Mouse (Mus musculus): ENCODE measurements around the gene Tgm2. TPM values are rescaled to one million over a fixed set of nuclear protein-coding genes. Genes with fewer than 3 reads are reported as not detected.

Gene Tgm2
- polyA plus RNA-seq, 2 experiments = 34.6 to 41.9 TPM

GRCm38 (mm10) chr2:158101768-158102167, 44.5 kb downstream of the Tgm2 start:
- Histone ChIP-seq H3K9me3 (ENCODE audit: control insufficient read depth, low read length) (no peaks in the 10 kb centered on the region), H3K4me1 (replicated peaks; ENCODE audit: control insufficient read depth in 2 of 2, insufficient read depth in 2 of 2, low read length in 1 of 2) (peaks cover 0 to 5% of the 10 kb centered on the region in 2 experiments; a peak in 3 of 4 replicates), H3K4me3 (ENCODE audit: insufficient read depth in 1 of 2, low read depth in 2 of 2, low read length in 2 of 2) (no peak overlapping the region), H3K9ac (replicated peaks) (no peak overlapping the region), H3K27ac (no peak overlapping the region), H3K4me2 (ENCODE audit: low read depth) (no peak overlapping the region), H3K36me3 (replicated peaks; ENCODE audit: control insufficient read depth, insufficient read depth, low read depth) (no peaks in the 10 kb centered on the region), H3K27me3 (ENCODE audit: control insufficient read depth, insufficient read depth, low read length) (no peaks in the 10 kb centered on the region)
- TF ChIP-seq CTCF (IDR thresholded peaks at IDR 0.05; ENCODE audit: low read depth) (no peak), EP300 (IDR thresholded peaks at IDR 0.05; ENCODE audit: low read depth) (no peak)
- WGBS (ENCODE audit: insufficient replicate concordance) = 54% methylated on average over 5 of the region's 5 CpGs
- ATAC-seq (ENCODE audit: insufficient read depth) (no peak), DNase-seq (ENCODE audit: low read depth in 3 of 3, low spot score in 3 of 3) (no peak)

- DNase-seq (ENCODE audit: low read depth in 3 of 3, low spot score in 3 of 3) (no peak), ATAC-seq (ENCODE audit: insufficient read depth) (no peak)
- Histone ChIP-seq H3K4me1 (replicated peaks; ENCODE audit: control insufficient read depth in 2 of 2, insufficient read depth in 2 of 2, low read length in 1 of 2) (peaks cover 0 to 2% of the 10 kb centered on the region in 2 experiments; a peak in 1 of 4 replicates), H3K4me3 (ENCODE audit: insufficient read depth in 1 of 2, low read depth in 2 of 2, low read length in 2 of 2) (no peak overlapping the region), H3K36me3 (replicated peaks; ENCODE audit: control insufficient read depth, insufficient read depth, low read depth) (no peaks in the 10 kb centered on the region), H3K27me3 (ENCODE audit: control insufficient read depth, insufficient read depth, low read length) (no peaks in the 10 kb centered on the region), H3K9ac (replicated peaks) (no peak overlapping the region), H3K9me3 (ENCODE audit: control insufficient read depth, low read length) (no peaks in the 10 kb centered on the region), H3K27ac (no peak overlapping the region), H3K4me2 (ENCODE audit: low read depth) (no peak overlapping the region)
- TF ChIP-seq CTCF (IDR thresholded peaks at IDR 0.05; ENCODE audit: low read depth) = no peak
- TF ChIP-seq EP300 (IDR thresholded peaks at IDR 0.05; ENCODE audit: low read depth) = no peak
- WGBS (ENCODE audit: insufficient replicate concordance) = 64% methylated on average over 3 of the region's 3 CpGs
Observed at GRCm38 (mm10) chr2:158099537-158099936, 46.7 kb downstream of the Tgm2 start.

- Histone ChIP-seq H3K4me3 (ENCODE audit: insufficient read depth in 1 of 2, low read depth in 2 of 2, low read length in 2 of 2) (no peak overlapping the region), H3K9ac (replicated peaks) (no peak overlapping the region), H3K27me3 (ENCODE audit: control insufficient read depth, insufficient read depth, low read length) (no peaks in the 10 kb centered on the region), H3K4me2 (ENCODE audit: low read depth) (no peak overlapping the region), H3K9me3 (ENCODE audit: control insufficient read depth, low read length) (no peaks in the 10 kb centered on the region), H3K4me1 (replicated peaks; ENCODE audit: control insufficient read depth in 2 of 2, insufficient read depth in 2 of 2, low read length in 1 of 2) (peaks cover 0 to 2% of the 10 kb centered on the region in 2 experiments; a peak in 1 of 4 replicates), H3K36me3 (replicated peaks; ENCODE audit: control insufficient read depth, insufficient read depth, low read depth) (no peaks in the 10 kb centered on the region), H3K27ac (no peak overlapping the region)
- ATAC-seq (ENCODE audit: insufficient read depth) (no peak), DNase-seq (ENCODE audit: low read depth in 3 of 3, low spot score in 3 of 3) (no peak)
- WGBS (ENCODE audit: insufficient replicate concordance) = 68% methylated on average over 5 of the region's 5 CpGs
- TF ChIP-seq CTCF (IDR thresholded peaks at IDR 0.05; ENCODE audit: low read depth) (no peak), EP300 (IDR thresholded peaks at IDR 0.05; ENCODE audit: low read depth) (no peak)
Observed at GRCm38 (mm10) chr2:158098730-158099129, 47.5 kb downstream of the Tgm2 start.

- Histone ChIP-seq H3K4me2 (ENCODE audit: low read depth) (no peak overlapping the region), H3K27me3 (ENCODE audit: control insufficient read depth, insufficient read depth, low read length) (no peaks in the 10 kb centered on the region), H3K27ac (no peak overlapping the region), H3K4me1 (replicated peaks; ENCODE audit: control insufficient read depth in 2 of 2, insufficient read depth in 2 of 2, low read length in 1 of 2) (peaks cover 0 to 5% of the 10 kb centered on the region in 2 experiments; a peak in 1 of 4 replicates), H3K9me3 (ENCODE audit: control insufficient read depth, low read length) (no peaks in the 10 kb centered on the region), H3K9ac (replicated peaks) (no peak overlapping the region), H3K4me3 (ENCODE audit: insufficient read depth in 1 of 2, low read depth in 2 of 2, low read length in 2 of 2) (no peak overlapping the region), H3K36me3 (replicated peaks; ENCODE audit: control insufficient read depth, insufficient read depth, low read depth) (no peaks in the 10 kb centered on the region)
- WGBS (ENCODE audit: insufficient replicate concordance) = 65% methylated on average over 5 of the region's 5 CpGs
- TF ChIP-seq EP300 (IDR thresholded peaks at IDR 0.05; ENCODE audit: low read depth) (no peak), CTCF (IDR thresholded peaks at IDR 0.05; ENCODE audit: low read depth) (no peak)
- DNase-seq (ENCODE audit: low read depth in 3 of 3, low spot score in 3 of 3) = no peak
- no peak for ATAC-seq (ENCODE audit: insufficient read depth)
Observed at GRCm38 (mm10) chr2:158097071-158097470, 49.2 kb downstream of the Tgm2 start.

GRCm38 (mm10) chr2:158094846-158095245, 51.4 kb downstream of the Tgm2 start:
- ATAC-seq (ENCODE audit: insufficient read depth) (no peak), DNase-seq (ENCODE audit: low read depth in 3 of 3, low spot score in 3 of 3) (no peak)
- Histone ChIP-seq H3K27ac (no peak overlapping the region), H3K4me3 (ENCODE audit: insufficient read depth in 1 of 2, low read depth in 2 of 2, low read length in 2 of 2) (no peak overlapping the region), H3K9me3 (ENCODE audit: control insufficient read depth, low read length) (no peaks in the 10 kb centered on the region), H3K9ac (replicated peaks) (no peak overlapping the region), H3K27me3 (ENCODE audit: control insufficient read depth, insufficient read depth, low read length) (no peaks in the 10 kb centered on the region), H3K4me1 (replicated peaks; ENCODE audit: control insufficient read depth in 2 of 2, insufficient read depth in 2 of 2, low read length in 1 of 2) (peaks cover 0 to 5% of the 10 kb centered on the region in 2 experiments; a peak in 1 of 4 replicates), H3K4me2 (ENCODE audit: low read depth) (no peak overlapping the region), H3K36me3 (replicated peaks; ENCODE audit: control insufficient read depth, insufficient read depth, low read depth) (no peaks in the 10 kb centered on the region)
- WGBS (ENCODE audit: insufficient replicate concordance) = 71% methylated on average over 5 of the region's 5 CpGs
- no peak for TF ChIP-seq CTCF (IDR thresholded peaks at IDR 0.05; ENCODE audit: low read depth)

Measured in liver, embryonic 14.5 days (tissue).